Mouse (Mus musculus) intestine, embryonic 16.5 days (tissue): Measurements from ENCODE around the gene Tsacc. TPM values are rescaled to one million over a fixed set of nuclear protein-coding genes. Genes with fewer than 3 reads are reported as not detected.

ENCODE experiments used
- ATAC-seq: fragments of 200-750 bp; cut with Nextera tagmentation; 2 replicates; pipeline ENCODE4 v1.8.0; 2017; ENCODE audit warnings: moderate TSS enrichment, moderate library complexity
- H3K27ac ChIP-seq: fragments of 300-500 bp; sonication (generic); 2 replicates; pipeline ENCODE4 v1.5.1; 2014; ENCODE audit warnings: mild to moderate bottlenecking, low read length
- H3K27me3 ChIP-seq: fragments of 300-500 bp; sonication (generic); replicated peaks from 2 replicates; pipeline ENCODE4 v1.6.1; 2014; ENCODE audit warnings: low read length, control low read depth, mixed read lengths; ENCODE audit not compliant: control insufficient read depth, insufficient read depth
- H3K36me3 ChIP-seq: fragments of 300-500 bp; sonication (generic); 2 replicates; pipeline ENCODE4 v1.6.1; 2014; ENCODE audit warnings: low read length, control low read depth; ENCODE audit not compliant: control insufficient read depth, insufficient read depth
- H3K4me1 ChIP-seq: fragments of 300-500 bp; sonication (generic); 2 replicates; pipeline ENCODE4 v1.6.1; 2014; ENCODE audit warnings: low read length, control low read depth, mixed read lengths; ENCODE audit not compliant: control insufficient read depth, insufficient read depth
- H3K4me2 ChIP-seq: fragments of 300-500 bp; sonication (generic); 2 replicates; pipeline ENCODE4 v1.6.1; 2014; ENCODE audit warnings: low read depth, low read length, control low read depth
- H3K4me3 ChIP-seq: fragments of 300-500 bp; sonication (generic); 2 replicates; pipeline ENCODE4 v1.5.1; 2014; ENCODE audit warnings: mild to moderate bottlenecking, low read length
- H3K9ac ChIP-seq: fragments of 300-500 bp; sonication (generic); 2 replicates; pipeline ENCODE4 v1.6.1; 2014; ENCODE audit warnings: low read depth, low read length
- H3K9me3 ChIP-seq: fragments of 300-500 bp; sonication (generic); 2 replicates; pipeline ENCODE4 v1.6.1; 2016; ENCODE audit warnings: low read length, control low read depth; ENCODE audit not compliant: control insufficient read depth
- WGBS: fragments of 180-500 bp; shearing (Covaris S2); extraction: QIAGEN DNeasy Blood & Tissue Kit; methylation state at CpG from one replicate; pipeline ENCODE4 v1.1.7; 2014; 5-methylcytosine and 5-hydroxymethylcytosine counted together
- polyA plus RNA-seq: library from polyadenylated mRNA; unstranded; fragments of >200 nt; fragmentation: Nextera tagmentation; extraction: Ambion mirVana; gene quantifications from 2 replicates; pipeline ENCODE4 v1.2.1, GENCODE M21; 2015

The Tsacc gene
- 9.7 and 10.8 TPM in 2 replicates for polyA plus RNA-seq

DNA sequence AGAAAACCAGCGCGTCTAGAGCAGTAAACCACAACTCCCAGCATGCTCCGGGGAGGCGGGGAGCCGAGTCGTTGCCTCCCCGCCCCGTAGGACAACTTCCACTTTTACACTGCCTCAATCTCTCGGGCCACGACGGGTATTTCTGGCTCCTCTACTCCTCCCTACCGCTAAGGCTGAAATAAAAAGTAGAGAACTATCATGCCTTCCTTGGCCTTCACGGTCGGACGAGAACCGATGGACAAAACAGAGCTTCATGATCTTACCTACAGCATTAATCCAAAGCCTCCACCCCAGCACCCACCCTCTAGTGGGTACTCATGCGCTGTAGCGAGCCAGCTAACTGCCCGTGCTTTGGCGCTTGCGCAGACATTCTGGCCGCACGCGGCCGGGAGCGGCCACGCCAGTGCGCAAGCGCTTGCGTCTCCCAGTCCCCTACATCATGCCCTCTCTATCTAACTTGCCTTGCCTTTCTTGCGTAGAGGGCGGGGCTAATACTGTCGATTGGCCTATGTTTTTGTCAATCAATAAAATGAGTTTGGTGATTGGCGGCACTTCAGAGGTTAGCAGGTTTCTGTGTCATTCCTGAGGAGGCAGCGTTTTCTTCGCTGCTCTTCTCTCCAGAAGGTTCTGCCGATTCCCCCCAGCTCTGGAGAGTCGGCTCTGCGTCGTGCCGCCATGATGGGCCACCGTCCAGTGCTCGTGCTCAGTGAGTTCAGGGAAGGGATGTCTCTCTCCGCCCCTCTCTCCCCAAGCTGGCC, at the start of gene Tsacc, which contains the start of gene Cct3:
Tsacc (minus strand) TSS at position 439 of the 758 bp plus-strand sequence.
Cct3 (plus strand) TSS at position 556 of the 758 bp plus-strand sequence.
- under 1% methylated on average over 44 of the region's 44 CpGs for WGBS
- 0 out of 2 replicates have a peak, but pooled peaks cover 6% of the 10 kb centered on the region for H3K36me3 ChIP-seq
- no peaks in the 10 kb centered on the region for H3K9me3 ChIP-seq
- ATAC-seq = peak; percentile 99
- H3K4me3 ChIP-seq = peak within 1 kb of the TSS; percentile 92
- peak within 1 kb of the TSS; percentile 70 for H3K4me2 ChIP-seq
- peaks cover 10% of the 10 kb centered on the region for H3K4me1 ChIP-seq
- H3K27ac ChIP-seq = peak within 1 kb of the TSS; percentile 94
- peak within 1 kb of the TSS; percentile 90 for H3K9ac ChIP-seq
- no peaks in the 10 kb centered on the region for H3K27me3 ChIP-seq

DNA sequence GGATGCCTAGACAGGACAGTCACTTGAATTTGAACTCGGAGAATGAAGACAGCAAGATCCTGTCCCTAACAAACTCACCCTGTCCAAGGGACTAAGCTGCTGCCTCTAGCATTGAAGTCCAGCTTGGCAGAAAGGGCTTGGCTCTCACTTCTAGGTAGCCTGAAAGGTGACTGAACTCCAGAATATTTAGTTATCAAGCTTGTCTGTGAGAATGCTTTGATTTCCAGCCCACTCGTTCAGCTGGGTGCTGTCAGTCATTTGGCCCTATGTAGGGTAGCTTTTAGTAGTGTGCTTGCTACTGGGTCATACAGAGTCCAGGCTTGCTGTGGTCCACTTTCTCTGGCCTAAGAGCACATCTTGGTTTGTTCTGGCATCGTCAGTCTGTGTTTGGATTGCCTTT, 42.2 kb upstream of the Tsacc start:
- no peak overlapping the region for H3K9ac ChIP-seq
- 0 out of 2 replicates have a peak, but pooled peaks cover 11% of the 10 kb centered on the region for H3K36me3 ChIP-seq
- 70% methylated on average over 3 of the region's 3 CpGs for WGBS
- H3K27ac ChIP-seq = no peak overlapping the region
- no peak overlapping the region for H3K4me2 ChIP-seq
- no peaks in the 10 kb centered on the region for H3K9me3 ChIP-seq
- H3K4me3 ChIP-seq = no peak overlapping the region
- H3K27me3 ChIP-seq = no peaks in the 10 kb centered on the region
- ATAC-seq = no peak
- peaks cover 10% of the 10 kb centered on the region for H3K4me1 ChIP-seq

DNA sequence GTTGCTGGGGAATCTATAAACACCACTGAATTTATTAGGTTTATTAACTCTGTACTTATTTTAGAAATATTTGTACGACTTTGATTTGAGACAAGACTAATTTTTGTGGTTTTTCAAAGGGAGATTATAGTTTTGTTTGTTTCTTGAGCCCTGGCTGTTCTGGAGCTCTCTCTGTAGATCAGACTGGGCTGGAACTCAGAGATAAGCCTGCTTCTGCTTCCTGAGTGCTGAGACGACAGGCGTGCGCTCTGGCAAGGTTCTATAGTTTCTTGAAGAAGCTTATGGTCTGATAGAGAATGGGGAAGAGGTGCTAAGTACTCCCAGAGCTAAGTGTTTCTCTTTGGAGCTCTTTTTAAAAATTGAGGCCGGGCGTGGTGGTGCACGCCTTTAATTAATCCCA, 41.5 kb upstream of the Tsacc start:
- Histone ChIP-seq H3K9me3 (no peaks in the 10 kb centered on the region), H3K36me3 (0 out of 2 replicates have a peak, but pooled peaks cover 8% of the 10 kb centered on the region), H3K4me3 (no peak overlapping the region), H3K27me3 (no peaks in the 10 kb centered on the region), H3K27ac (no peak overlapping the region), H3K4me1 (peaks cover 10% of the 10 kb centered on the region), H3K9ac (no peak overlapping the region), H3K4me2 (no peak overlapping the region)
- 88% methylated on average over 7 of the region's 7 CpGs for WGBS
- no peak for ATAC-seq

DNA sequence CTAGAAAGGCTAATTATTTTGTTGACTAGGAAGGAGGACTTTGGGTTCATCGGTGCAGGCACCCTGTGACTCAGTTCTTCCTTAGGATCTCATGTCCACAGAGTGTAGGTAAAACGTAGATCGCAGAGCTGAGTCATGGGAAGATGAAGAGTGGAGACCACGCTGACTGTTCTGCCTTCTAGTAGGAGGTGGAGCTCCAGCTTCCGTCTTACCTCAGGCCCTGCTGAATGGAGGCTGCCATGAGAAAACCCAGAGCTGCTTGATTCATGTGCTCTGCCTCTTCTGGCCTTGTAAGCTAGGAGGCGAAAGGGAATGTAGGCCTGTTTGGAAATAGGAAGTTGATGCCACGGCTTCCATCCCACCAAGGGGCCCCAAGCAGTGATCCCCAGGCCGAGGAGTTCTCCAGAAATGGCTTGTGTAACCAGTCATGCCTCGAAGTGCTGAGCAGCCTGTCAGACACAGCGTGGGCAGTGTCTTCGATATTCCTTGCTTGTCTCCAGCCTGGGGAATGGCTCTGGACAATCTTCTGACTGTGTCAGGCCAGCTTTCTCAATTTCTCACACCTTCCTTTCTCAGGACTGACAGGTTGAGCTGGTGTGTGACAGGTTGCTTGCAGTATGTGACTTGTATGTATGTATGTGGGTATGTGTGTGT, 40.7 kb upstream of the Tsacc start:
- H3K27ac ChIP-seq = peak overlapping the region; percentile 38; the same call in 1 of the 2 replicates
- peak overlapping the region; percentile 34 for H3K9ac ChIP-seq
- 0 out of 2 replicates have a peak, but pooled peaks cover under 1% of the 10 kb centered on the region for H3K36me3 ChIP-seq
- H3K4me1 ChIP-seq = peaks cover 10% of the 10 kb centered on the region
- H3K27me3 ChIP-seq = no peaks in the 10 kb centered on the region
- H3K4me2 ChIP-seq = peak overlapping the region; percentile 53
- WGBS = 52% methylated on average over 11 of the region's 11 CpGs
- no peak for ATAC-seq
- no peaks in the 10 kb centered on the region for H3K9me3 ChIP-seq
- peak overlapping the region; percentile 13 for H3K4me3 ChIP-seq

GRCm38 (mm10) chr3:88336058-88337013, 39.5 kb upstream of the Tsacc start, which contains the start of the genes Tmem79 and Smg5:
Tmem79 (minus strand) TSS chr3:88336148.
Smg5 (plus strand) TSS chr3:88336260.
- H3K9ac ChIP-seq = peak within 1 kb of the TSS; percentile 93
- no peaks in the 10 kb centered on the region for H3K36me3 ChIP-seq
- peak; percentile 86 for ATAC-seq
- no peaks in the 10 kb centered on the region for H3K27me3 ChIP-seq
- peak within 1 kb of the TSS; percentile 62 for H3K4me2 ChIP-seq
- H3K4me3 ChIP-seq = peak within 1 kb of the TSS; percentile 90
- peak within 1 kb of the TSS; percentile 94 for H3K27ac ChIP-seq
- WGBS = 2% methylated on average over 47 of the region's 66 CpGs
- H3K9me3 ChIP-seq = no peaks in the 10 kb centered on the region
- H3K4me1 ChIP-seq = peaks cover 10% of the 10 kb centered on the region

- Histone ChIP-seq H3K27ac (peak overlapping the region; percentile 90), H3K4me1 (peaks cover 10% of the 10 kb centered on the region), H3K4me2 (peak overlapping the region; percentile 62), H3K9me3 (no peaks in the 10 kb centered on the region), H3K36me3 (no peaks in the 10 kb centered on the region), H3K4me3 (peak overlapping the region; percentile 90), H3K27me3 (no peaks in the 10 kb centered on the region), H3K9ac (peak overlapping the region; percentile 93)
- WGBS = 1% methylated on average over 27 of the region's 27 CpGs
- ATAC-seq = peak; percentile 37
Measured at GRCm38 (mm10) chr3:88335436-88336053, 38.7 kb upstream of the Tsacc start.

GRCm38 (mm10) chr3:88334902-88335435, 38.2 kb upstream of the Tsacc start:
- Histone ChIP-seq H3K4me3 (peak overlapping the region; percentile 90), H3K4me2 (peak overlapping the region; percentile 62), H3K36me3 (no peaks in the 10 kb centered on the region), H3K27me3 (no peaks in the 10 kb centered on the region), H3K4me1 (peaks cover 10% of the 10 kb centered on the region), H3K9me3 (no peaks in the 10 kb centered on the region), H3K9ac (peak overlapping the region; percentile 93), H3K27ac (peak overlapping the region; percentile 90)
- no peak for ATAC-seq
- 30% methylated on average over 3 of the region's 3 CpGs for WGBS

- Histone ChIP-seq H3K27ac (peak overlapping the region; percentile 90), H3K4me2 (peak overlapping the region; percentile 62), H3K9ac (peak overlapping the region; percentile 93), H3K4me3 (peak overlapping the region; percentile 90), H3K9me3 (no peaks in the 10 kb centered on the region), H3K36me3 (0 out of 2 replicates have a peak, but pooled peaks cover 2% of the 10 kb centered on the region), H3K4me1 (peaks cover 10% of the 10 kb centered on the region), H3K27me3 (no peaks in the 10 kb centered on the region)
- ATAC-seq = peak; percentile 79
- WGBS = 38% methylated on average over 12 of the region's 12 CpGs
Measured at GRCm38 (mm10) chr3:88334029-88334658, 37.3 kb upstream of the Tsacc start.
